In the genomic region with DNA sequence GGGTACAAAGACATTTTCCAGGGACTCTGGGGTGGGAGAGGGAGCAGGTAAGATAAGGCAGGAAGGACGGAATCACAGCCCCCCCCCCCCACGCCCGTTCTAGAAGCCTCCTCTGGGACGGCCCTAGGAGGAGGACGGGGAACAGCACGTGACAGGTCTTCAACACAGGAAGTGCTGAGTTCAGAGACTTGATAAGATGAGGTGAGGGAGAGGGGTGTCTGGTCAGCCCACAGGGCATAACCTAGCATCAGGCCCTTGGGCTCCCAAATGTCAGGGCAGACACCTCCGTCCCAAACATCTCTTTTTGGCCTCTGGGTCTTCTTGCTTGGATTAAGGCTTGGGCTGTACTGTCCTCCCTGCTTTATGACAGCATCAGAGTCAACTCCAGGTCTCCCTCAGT, we compare ENCODE assay signal across 16 mouse cellular contexts. TPM values are rescaled to one million over a fixed set of nuclear protein-coding genes. Genes with fewer than 3 reads are reported as not detected.
DNase-seq lines count a peak whose midpoint lies in the region; ATAC-seq and TF ChIP-seq lines count a peak whose summit lies in the region.
"Had no signal": no experiment of that assay in that cellular context is flagged by ENCODE, and none has a peak within 500 bp of the region (broad histone marks: within the 10 kb centered on the region; RNA-seq: fewer than 3 reads in every experiment).

No protein-coding gene starts in this region.

- ATAC-seq in hindbrain, embryonic 12.5 days (ENCODE audit: low FRiP score): no peak
- no peak for ATAC-seq in hindbrain, postnatal 0 days
- no peak for ATAC-seq in limb, embryonic 13.5 days (ENCODE audit: low FRiP score, low read depth)

- no peak overlapping the region for H3K9ac ChIP-seq in hindbrain, embryonic 12.5 days
- no peak overlapping the region for H3K9ac ChIP-seq in hindbrain, postnatal 0 days (replicated peaks; ENCODE audit: low read length)
- no peak overlapping the region for H3K9ac ChIP-seq in limb, embryonic 13.5 days

- H3K27ac ChIP-seq in hindbrain, embryonic 12.5 days: no peak overlapping the region
- H3K27ac ChIP-seq in hindbrain, postnatal 0 days: no peak overlapping the region
- H3K27ac ChIP-seq in testis, adult 2 months (ENCODE audit: control insufficient read depth, insufficient read depth, low read depth, low read length): no peak overlapping the region
- H3K27ac ChIP-seq in limb, embryonic 13.5 days: no peak overlapping the region
- H3K27ac ChIP-seq: layer of hippocampus, adult 2 months had no signal

- TF ChIP-seq CTCF in hindbrain, postnatal 0 days (IDR thresholded peaks at IDR 0.05; ENCODE audit: low read depth): no peak
- TF ChIP-seq CTCF in testis, adult 2 months (IDR thresholded peaks at IDR 0.05; ENCODE audit: control insufficient read depth, insufficient read depth, insufficient replicate concordance, low read depth, low read length): no peak

- no peak for TF ChIP-seq POLR2A in testis, adult 2 months (IDR thresholded peaks at IDR 0.05; ENCODE audit: control insufficient read depth, low read depth, low read length)

- H3K36me3 ChIP-seq in hindbrain, embryonic 12.5 days: no peaks in the 10 kb centered on the region
- no peaks in the 10 kb centered on the region for H3K36me3 ChIP-seq in hindbrain, postnatal 0 days (ENCODE audit: insufficient read depth, low read length)
- H3K36me3 ChIP-seq in testis, adult 2 months (ENCODE audit: control insufficient read depth, insufficient read depth, low read length): no peaks in the 10 kb centered on the region
- no peaks in the 10 kb centered on the region for H3K36me3 ChIP-seq in limb, embryonic 13.5 days

- H3K27me3 ChIP-seq in hindbrain, embryonic 12.5 days: peaks cover 39% of the 10 kb centered on the region
- H3K27me3 ChIP-seq in hindbrain, postnatal 0 days (ENCODE audit: insufficient read depth, low read length): no peaks in the 10 kb centered on the region
- no peaks in the 10 kb centered on the region; the same call in 1 of the 2 replicates for H3K27me3 ChIP-seq in testis, adult 2 months (ENCODE audit: control insufficient read depth, insufficient read depth, low read length)
- H3K27me3 ChIP-seq in limb, embryonic 13.5 days: peaks cover 53% of the 10 kb centered on the region

- H3K4me3 ChIP-seq in hindbrain, embryonic 12.5 days: no peak overlapping the region
- no peak overlapping the region for H3K4me3 ChIP-seq in hindbrain, postnatal 0 days (ENCODE audit: low read length)
- peak overlapping the region; percentile 63 for H3K4me3 ChIP-seq in testis, adult 2 months (ENCODE audit: control insufficient read depth, low read depth, low read length)
- H3K4me3 ChIP-seq in limb, embryonic 13.5 days: no peak overlapping the region; the same call in 1 of the 2 replicates

- H3K9me3 ChIP-seq in hindbrain, embryonic 12.5 days (replicated peaks): no peaks in the 10 kb centered on the region
- no peaks in the 10 kb centered on the region for H3K9me3 ChIP-seq in hindbrain, postnatal 0 days (ENCODE audit: low read length)
- no peaks in the 10 kb centered on the region for H3K9me3 ChIP-seq in limb, embryonic 13.5 days

- H3K4me2 ChIP-seq in hindbrain, embryonic 12.5 days (replicated peaks): peak overlapping the region; percentile 69; the same call in 1 of the 2 replicates
- no peak overlapping the region; the same call in 1 of the 2 replicates for H3K4me2 ChIP-seq in hindbrain, postnatal 0 days (ENCODE audit: low read depth, low read length)
- H3K4me2 ChIP-seq in limb, embryonic 13.5 days (replicated peaks): peak overlapping the region; percentile 71; the same call in 1 of the 2 replicates

- no peak for DNase-seq in hindbrain, postnatal 0 days (ENCODE audit: low spot score)
- DNase-seq in testis, postnatal 14 days (ENCODE audit: low spot score): no peak
- DNase-seq in gastrocnemius, postnatal 36 days: no peak
- no peak for DNase-seq in cerebellum, postnatal 25 days
- DNase-seq: adrenal gland, adult 2 months; heart, postnatal 14 days; kidney, adult 2 months; lung, postnatal 10 days; right cerebral cortex, postnatal 4 days; thymus, adult 18-20 months had no signal

- intact Hi-C loops in gastrocnemius, postnatal 36 days (cut with DNase I): no loop called here

- H3K4me1 ChIP-seq in hindbrain, embryonic 12.5 days: peaks cover 18% of the 10 kb centered on the region
- H3K4me1 ChIP-seq in hindbrain, postnatal 0 days (ENCODE audit: insufficient read depth, low read length): 0 out of 2 replicates have a peak, but pooled peaks cover 11% of the 10 kb centered on the region
- H3K4me1 ChIP-seq in testis, adult 2 months (ENCODE audit: control insufficient read depth, insufficient read depth, low read length): peaks cover 6% of the 10 kb centered on the region
- H3K4me1 ChIP-seq in limb, embryonic 13.5 days: peaks cover 8% of the 10 kb centered on the region

- 57% methylated on average over 6 of the region's 7 CpGs for WGBS in hindbrain, embryonic 12.5 days
- 56% methylated on average over 7 of the region's 7 CpGs for WGBS in hindbrain, postnatal 0 days
- WGBS in limb, embryonic 13.5 days: 30% methylated on average over 7 of the region's 7 CpGs

RNA-seq across cellular contexts. Expression of a gene that starts 0.9 kb away (rescaled TPM):
- 0.18 and 0.34 TPM in 2 replicates for polyA plus RNA-seq in hindbrain, embryonic 12.5 days (2016; fragmentation: Nextera tagmentation; extraction: Ambion mirVana)
- total RNA-seq in hindbrain, postnatal 0 days (2014; rRNA removed): 0.29 and 5.6 TPM in 2 replicates
- polyA plus RNA-seq in hindbrain, postnatal 0 days (2015; fragmentation: Nextera tagmentation; extraction: Ambion mirVana): 0.34 and 0.42 TPM in 2 replicates
- polyA plus RNA-seq in testis, adult 2 months (2012; rRNA removed): 7.2 and 8.0 TPM in 2 replicates
- polyA plus RNA-seq in limb, embryonic 13.5 days (2015; fragmentation: Nextera tagmentation; extraction: Ambion mirVana): 0.13 and 0.15 TPM in 2 replicates
- total RNA-seq in gastrocnemius, postnatal 36 days (2021): not detected
- total RNA-seq: adrenal gland, adult 2 months had no signal

RNA-seq across cellular contexts. Expression of a gene that starts 10.6 kb away (rescaled TPM):
- 1.6 and 1.7 TPM in 2 replicates for polyA plus RNA-seq in hindbrain, embryonic 12.5 days (2016; fragmentation: Nextera tagmentation; extraction: Ambion mirVana)
- 34.7 and 36.0 TPM in 2 replicates for total RNA-seq in hindbrain, postnatal 0 days (2014; rRNA removed)
- 7.5 and 9.2 TPM in 2 replicates for polyA plus RNA-seq in hindbrain, postnatal 0 days (2015; fragmentation: Nextera tagmentation; extraction: Ambion mirVana)
- polyA plus RNA-seq in testis, adult 2 months (2012; rRNA removed): 0.31 and 0.61 TPM in 2 replicates
- 0.15 and 0.34 TPM in 2 replicates for polyA plus RNA-seq in limb, embryonic 13.5 days (2015; fragmentation: Nextera tagmentation; extraction: Ambion mirVana)
- not detected for total RNA-seq in gastrocnemius, postnatal 36 days (2021)
- total RNA-seq: monocyte, adult 5-6 weeks had no signal

RNA-seq across cellular contexts. Expression of a gene that starts 21.3 kb away (rescaled TPM):
- polyA plus RNA-seq in hindbrain, embryonic 12.5 days (2016; fragmentation: Nextera tagmentation; extraction: Ambion mirVana): 51.1 and 51.4 TPM in 2 replicates
- 15.0 and 16.2 TPM in 2 replicates for total RNA-seq in hindbrain, postnatal 0 days (2014; rRNA removed)
- 23.0 and 27.6 TPM in 2 replicates for polyA plus RNA-seq in hindbrain, postnatal 0 days (2015; fragmentation: Nextera tagmentation; extraction: Ambion mirVana)
- polyA plus RNA-seq in testis, adult 2 months (2012; rRNA removed): 14.6 and 21.3 TPM in 2 replicates
- 62.5 and 62.6 TPM in 2 replicates for polyA plus RNA-seq in limb, embryonic 13.5 days (2015; fragmentation: Nextera tagmentation; extraction: Ambion mirVana)
- under 1 TPM; 0.46 to 0.79 TPM for total RNA-seq in gastrocnemius, postnatal 36 days (2021)
- total RNA-seq: monocyte, adult 5-6 weeks had no signal

RNA-seq across cellular contexts. Expression of a gene that starts 28.9 kb away (rescaled TPM):
- polyA plus RNA-seq in hindbrain, embryonic 12.5 days (2016; fragmentation: Nextera tagmentation; extraction: Ambion mirVana): 1.3 and 1.6 TPM in 2 replicates
- total RNA-seq in hindbrain, postnatal 0 days (2014; rRNA removed): 116 and 127 TPM in 2 replicates
- polyA plus RNA-seq in hindbrain, postnatal 0 days (2015; fragmentation: Nextera tagmentation; extraction: Ambion mirVana): 12.5 and 13.9 TPM in 2 replicates
- polyA plus RNA-seq in testis, adult 2 months (2012; rRNA removed): 7.8 and 9.4 TPM in 2 replicates
- not detected in 2 replicates for polyA plus RNA-seq in limb, embryonic 13.5 days (2015; fragmentation: Nextera tagmentation; extraction: Ambion mirVana)
- not detected for total RNA-seq in gastrocnemius, postnatal 36 days (2021)
- total RNA-seq: gastrocnemius, postnatal 4 days; heart, postnatal 14 days; monocyte, adult 5-6 weeks had no signal

RNA-seq across cellular contexts. Expression of a gene that starts 51.4 kb away (rescaled TPM):
- polyA plus RNA-seq in hindbrain, embryonic 12.5 days (2016; fragmentation: Nextera tagmentation; extraction: Ambion mirVana): 234 and 254 TPM in 2 replicates
- total RNA-seq in hindbrain, postnatal 0 days (2014; rRNA removed): 393 and 404 TPM in 2 replicates
- polyA plus RNA-seq in hindbrain, postnatal 0 days (2015; fragmentation: Nextera tagmentation; extraction: Ambion mirVana): 299 and 320 TPM in 2 replicates
- polyA plus RNA-seq in testis, adult 2 months (2012; rRNA removed): 12.1 and 14.0 TPM in 2 replicates
- 25.6 and 26.1 TPM in 2 replicates for polyA plus RNA-seq in limb, embryonic 13.5 days (2015; fragmentation: Nextera tagmentation; extraction: Ambion mirVana)
- total RNA-seq in gastrocnemius, postnatal 36 days (2021): under 1 TPM; 0.31 to 0.91 TPM
